Mouse (Mus musculus) lung, adult 2 months (tissue): ENCODE measurements at regions not wholly inside any gene's neighbourhood (a gene's known extent, or its start where the extent isn't known, plus 50 kb on each side); places are given as distances from the start of the nearest gene placed in this dataset.

Experiments
- CTCF ChIP-seq: fragments of 200-500 bp; IDR thresholded peaks from 2 replicates; pipeline ENCODE4 v1.5.1; 2011; ENCODE audit warnings: mild to moderate bottlenecking, low read length, control low read depth; ENCODE audit not compliant: insufficient read depth
- POLR2A ChIP-seq: fragments of 200-500 bp; IDR thresholded peaks from 2 replicates; pipeline ENCODE4 v1.6.1; 2011; ENCODE audit warnings: low read depth, mild to moderate bottlenecking, control low read depth, low read length, borderline replicate concordance; ENCODE audit errors: extremely low read depth

GRCm38 (mm10) chr14:58323164-58323563 lies 252.8 kb downstream of the Fgf9 start:
- TF ChIP-seq POLR2A (no peak), CTCF (no peak)
